Mouse (Mus musculus) C2C12 (cell line): ENCODE results near the gene Exoc3l. TPM values are rescaled to one million over a fixed set of nuclear protein-coding genes. Genes with fewer than 3 reads are reported as not detected.

Source experiments
- H3K27me3 ChIP-seq: one replicate; pipeline ENCODE4 v1.6.1; 2011; ENCODE audit not compliant: control insufficient read depth, insufficient read depth, insufficient read length
- H3K36me3 ChIP-seq: one replicate; pipeline ENCODE4 v1.6.1; 2011; ENCODE audit not compliant: control insufficient read depth, insufficient read depth
- H3K4me3 ChIP-seq: one replicate; pipeline ENCODE4 v1.5.1; 2011; ENCODE audit warnings: mild to moderate bottlenecking, control low read depth; ENCODE audit not compliant: poor library complexity, insufficient read depth, severe bottlenecking
- H3K79me2 ChIP-seq: one replicate; pipeline ENCODE4 v1.6.1; 2011; ENCODE audit not compliant: control insufficient read depth, insufficient read depth
- H3K79me3 ChIP-seq: one replicate; pipeline ENCODE4 v1.6.1; 2011; ENCODE audit warnings: low read depth, control low read depth
- H3ac ChIP-seq: one replicate; pipeline ENCODE3; 2011; ENCODE audit warnings: low read depth; ENCODE audit not compliant: control insufficient read depth, insufficient read length
- CEBPB ChIP-seq: IDR thresholded peaks from one replicate; pipeline ENCODE4 v1.6.1; 2011; ENCODE audit warnings: low read depth, mild to moderate bottlenecking, control low read depth, moderate library complexity
- CTCF ChIP-seq: IDR thresholded peaks from one replicate; pipeline ENCODE4 v1.5.1; 2011; ENCODE audit not compliant: control insufficient read depth, insufficient read depth, insufficient read length
- FOSL1 ChIP-seq: IDR thresholded peaks from one replicate; pipeline ENCODE4 v1.8.0; 2011; ENCODE audit warnings: mild to moderate bottlenecking, low read length; ENCODE audit not compliant: poor library complexity, insufficient read depth, severe bottlenecking
- MAX ChIP-seq: IDR thresholded peaks from one replicate; pipeline ENCODE4 v1.6.1; 2011; ENCODE audit warnings: mild to moderate bottlenecking, control low read depth
- MYOD1 ChIP-seq: IDR thresholded peaks from one replicate; pipeline ENCODE4 v1.6.1; 2011; ENCODE audit warnings: low read depth; ENCODE audit not compliant: control insufficient read depth, insufficient read length
- MYOG ChIP-seq: IDR thresholded peaks from one replicate; pipeline ENCODE4 v1.6.1; 2011; ENCODE audit not compliant: control insufficient read depth, insufficient read length; ENCODE audit errors: extremely low read depth
- USF1 ChIP-seq: IDR thresholded peaks from one replicate; pipeline ENCODE4 v1.6.1; 2011; ENCODE audit warnings: low read depth, mild to moderate bottlenecking, control low read depth, moderate library complexity
- polyA plus RNA-seq: library from polyadenylated mRNA; unstranded; fragments of >200 nt; fragmentation: generic; extraction: Trizol; gene quantifications from one replicate; pipeline ENCODE4 v1.2.1, GENCODE M21; 2012; ENCODE audit warnings: missing spikeins

Exoc3l gene
- polyA plus RNA-seq, 1 experiment: 0.97 TPM

DNA sequence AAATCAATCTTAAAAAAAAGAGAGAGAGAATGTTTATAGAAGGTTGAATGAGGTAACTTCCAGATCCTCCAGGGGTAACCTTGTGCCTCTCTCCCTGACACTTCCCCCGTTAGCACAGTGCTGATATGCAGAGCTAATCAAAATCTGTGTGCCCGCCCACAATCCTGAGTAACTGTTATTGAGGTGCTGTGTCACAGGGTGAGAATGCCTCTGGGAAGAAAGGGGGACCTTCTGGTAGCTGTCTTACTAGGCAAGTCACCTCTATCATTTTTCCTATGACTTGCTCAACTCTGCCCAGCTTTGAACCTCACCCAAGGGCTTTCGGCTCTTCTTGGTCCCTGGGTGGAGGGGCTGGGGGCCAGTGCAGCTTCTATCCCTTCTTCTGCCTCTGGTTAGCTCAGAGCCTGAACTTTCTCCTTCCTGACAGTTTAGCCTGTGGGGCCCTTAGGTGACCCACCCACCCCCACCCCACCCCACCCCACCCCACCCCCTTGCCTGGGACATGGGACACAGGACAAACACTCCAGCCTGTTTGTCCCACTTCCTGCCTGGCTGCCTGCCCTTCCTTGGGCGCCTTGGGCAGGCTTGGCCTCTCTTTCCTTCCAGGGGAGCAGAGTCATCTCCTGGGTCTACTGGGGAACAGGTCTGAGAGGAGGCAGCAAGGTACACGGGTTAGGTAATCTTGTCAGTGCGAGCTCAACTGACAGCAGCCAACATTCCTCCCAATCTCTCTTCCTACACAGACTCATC is 44.2 kb upstream of the Exoc3l start:
- no peak for TF ChIP-seq MYOD1
- TF ChIP-seq MYOG: no peak
- TF ChIP-seq MAX: no peak
- TF ChIP-seq CTCF: no peak
- Histone ChIP-seq H3K79me3 (peaks cover 48% of the 10 kb centered on the region), H3K36me3 (peaks cover 82% of the 10 kb centered on the region), H3K4me3 (no peak overlapping the region), H3K27me3 (no peaks in the 10 kb centered on the region), H3K79me2 (peaks cover 67% of the 10 kb centered on the region), H3ac (no peak overlapping the region)

- TF ChIP-seq CTCF (no peak), CEBPB (no peak), MYOD1 (no peak), MAX (no peak), FOSL1 (no peak), MYOG (no peak), USF1 (no peak)
- no peaks in the 10 kb centered on the region for H3K27me3 ChIP-seq
- peaks cover 40% of the 10 kb centered on the region for H3K79me3 ChIP-seq
- peaks cover 56% of the 10 kb centered on the region for H3K79me2 ChIP-seq
- peaks cover 92% of the 10 kb centered on the region for H3K36me3 ChIP-seq
- no peak overlapping the region for H3K4me3 ChIP-seq
- H3ac ChIP-seq: no peak overlapping the region
Measured at GRCm38 (mm10) chr8:105338992-105339391, 43.1 kb upstream of the Exoc3l start.

- H3K79me3 ChIP-seq: peaks cover 18% of the 10 kb centered on the region
- H3K27me3 ChIP-seq: no peaks in the 10 kb centered on the region
- H3K79me2 ChIP-seq: peaks cover 32% of the 10 kb centered on the region
- no peak for TF ChIP-seq CEBPB
- TF ChIP-seq USF1: no peak
- TF ChIP-seq FOSL1: no peak
- no peak for TF ChIP-seq CTCF
- TF ChIP-seq MYOG: no peak
- TF ChIP-seq MAX: no peak
- no peak for TF ChIP-seq MYOD1
- no peak overlapping the region for H3ac ChIP-seq
- no peak overlapping the region for H3K4me3 ChIP-seq
- H3K36me3 ChIP-seq: peaks cover 94% of the 10 kb centered on the region
Measured at GRCm38 (mm10) chr8:105336373-105337130, 40.7 kb upstream of the Exoc3l start.

GRCm38 (mm10) chr8:105332523-105332922 is 36.6 kb upstream of the Exoc3l start:
- TF ChIP-seq CTCF: no peak
- TF ChIP-seq CEBPB: no peak
- no peak for TF ChIP-seq MYOD1
- TF ChIP-seq USF1: no peak
- TF ChIP-seq MAX: no peak
- no peak for TF ChIP-seq MYOG
- no peak for TF ChIP-seq FOSL1
- peaks cover 19% of the 10 kb centered on the region for H3K79me2 ChIP-seq
- H3K36me3 ChIP-seq: peaks cover 97% of the 10 kb centered on the region
- no peak overlapping the region for H3ac ChIP-seq
- no peak overlapping the region for H3K4me3 ChIP-seq
- no peaks in the 10 kb centered on the region for H3K27me3 ChIP-seq
- H3K79me3 ChIP-seq: peaks cover 5% of the 10 kb centered on the region

DNA sequence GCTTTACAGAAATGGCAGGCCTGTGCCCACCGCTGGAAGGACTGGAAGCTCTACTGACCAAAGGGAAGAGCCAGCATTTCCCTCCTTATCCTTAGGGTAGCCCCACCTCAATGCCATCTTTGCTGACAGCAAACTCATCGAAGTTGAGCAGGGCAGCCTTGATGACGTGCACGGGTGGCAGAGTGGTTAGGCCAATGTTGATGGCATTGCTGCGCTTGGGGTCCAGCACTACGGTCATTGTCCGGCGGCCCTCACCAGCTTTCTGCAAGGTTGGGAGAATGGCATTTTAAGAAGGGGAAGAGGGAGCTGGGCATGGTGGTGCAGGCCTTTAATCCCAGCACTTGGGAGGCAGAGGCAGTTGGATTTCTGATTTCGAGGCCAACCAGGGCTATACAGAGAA is 36.0 kb upstream of the Exoc3l start:
- H3K4me3 ChIP-seq: no peak overlapping the region
- peaks cover 91% of the 10 kb centered on the region for H3K36me3 ChIP-seq
- H3ac ChIP-seq: no peak overlapping the region
- no peaks in the 10 kb centered on the region for H3K27me3 ChIP-seq
- H3K79me2 ChIP-seq: peaks cover 24% of the 10 kb centered on the region
- peaks cover 11% of the 10 kb centered on the region for H3K79me3 ChIP-seq
- no peak for TF ChIP-seq CTCF
- no peak for TF ChIP-seq USF1
- TF ChIP-seq MYOD1: no peak
- TF ChIP-seq FOSL1: no peak
- TF ChIP-seq MAX: no peak
- no peak for TF ChIP-seq MYOG
- TF ChIP-seq CEBPB: no peak

GRCm38 (mm10) chr8:105331469-105331868 is 35.6 kb upstream of the Exoc3l start:
- H3K79me3 ChIP-seq: peaks cover 15% of the 10 kb centered on the region
- H3K4me3 ChIP-seq: no peak overlapping the region
- H3K79me2 ChIP-seq: peaks cover 29% of the 10 kb centered on the region
- no peaks in the 10 kb centered on the region for H3K27me3 ChIP-seq
- TF ChIP-seq CEBPB (no peak), USF1 (no peak), MYOD1 (no peak), MYOG (no peak), CTCF (no peak), FOSL1 (no peak), MAX (no peak)
- H3K36me3 ChIP-seq: peaks cover 87% of the 10 kb centered on the region
- H3ac ChIP-seq: no peak overlapping the region
